Mouse (Mus musculus) cerebellum, postnatal 36 days (tissue): ENCODE data around the gene Dhrs11.
"Not testable (repeated sequence)": the region's sequence is repeated elsewhere in the genome, so short reads cannot be mapped to it uniquely, and the experiment has no call there.

Source experiments
- DNase-seq, 2 experiments: peaks; one replicate each; pipeline ENCODE4 v3.0.0; 2021 to 2022; ENCODE audit warnings: mixed read lengths in 2 of 2

Dhrs11 gene

GRCm38 (mm10) chr11:84828516-84829399 is at the start of gene Dhrs11:
Dhrs11 (minus strand) TSS chr11:84828994.
- DNase-seq = peak; percentile 85 to 91

GRCm38 (mm10) chr11:84876020-84876419 is 47.2 kb upstream of the Dhrs11 start:
- DNase-seq = not testable (repeated sequence)

- no peak for DNase-seq
These were observed 44.4 kb upstream of the Dhrs11 start for GRCm38 (mm10) chr11:84873042-84873833.

- DNase-seq = no peak
These were observed 42.8 kb upstream of the Dhrs11 start for GRCm38 (mm10) chr11:84871548-84872069.

GRCm38 (mm10) chr11:84871046-84871445 is 42.3 kb upstream of the Dhrs11 start:
- no peak for DNase-seq

GRCm38 (mm10) chr11:84870337-84871043 is 41.7 kb upstream of the Dhrs11 start, which contains the start of gene Ggnbp2:
Ggnbp2 (minus strand) TSS chr11:84870817.
- peak; percentile 87 to 91 for DNase-seq

- peak; percentile 86 to 93 for DNase-seq
These were observed 40.9 kb upstream of the Dhrs11 start for GRCm38 (mm10) chr11:84869537-84870232.

GRCm38 (mm10) chr11:84868786-84869259 is 40.0 kb upstream of the Dhrs11 start:
- no peak for DNase-seq

- no peak for DNase-seq
These were observed 38.8 kb upstream of the Dhrs11 start for GRCm38 (mm10) chr11:84867586-84867985.

GRCm38 (mm10) chr11:84865268-84865667 is 36.5 kb upstream of the Dhrs11 start:
- DNase-seq = no peak

GRCm38 (mm10) chr11:84855285-84855684 is 26.5 kb upstream of the Dhrs11 start:
- no peak for DNase-seq

- DNase-seq = no peak
These were observed 18.8 kb upstream of the Dhrs11 start for GRCm38 (mm10) chr11:84847475-84848090.

- no peak for DNase-seq
These were observed 18.1 kb upstream of the Dhrs11 start for GRCm38 (mm10) chr11:84846741-84847474.

- DNase-seq = no peak
These were observed 10.5 kb upstream of the Dhrs11 start for GRCm38 (mm10) chr11:84839330-84839729.

GRCm38 (mm10) chr11:84829495-84829894 is 701 bp upstream of the Dhrs11 start:
- DNase-seq = not testable (repeated sequence)

- no peak for DNase-seq
These were observed 792 bp downstream of the Dhrs11 start for GRCm38 (mm10) chr11:84827901-84828503.

- no peak for DNase-seq
These were observed 1.3 kb downstream of the Dhrs11 start for GRCm38 (mm10) chr11:84827492-84827891.

GRCm38 (mm10) chr11:84826185-84826584 is 2.6 kb downstream of the Dhrs11 start:
- peak; percentile 80 to 83 for DNase-seq

- no peak for DNase-seq
These were observed 3.5 kb downstream of the Dhrs11 start for GRCm38 (mm10) chr11:84825261-84825807.

- DNase-seq = no peak
These were observed 5.3 kb downstream of the Dhrs11 start for GRCm38 (mm10) chr11:84823484-84823897.
